Mouse (Mus musculus): ENCODE measurements around the gene Lrba.

Gene Lrba

GRCm38 (mm10) chr3:86796716-86797115 lies 572.2 kb downstream of the Lrba start:
- no peak for DNase-seq (ENCODE audit: low spot score in 2 of 2)

- DNase-seq (ENCODE audit: low spot score in 2 of 2) = no peak
Measured at GRCm38 (mm10) chr3:86797871-86798460, 573.5 kb downstream of the Lrba start.

GRCm38 (mm10) chr3:86799041-86799440 lies 574.6 kb downstream of the Lrba start:
- no peak for DNase-seq (ENCODE audit: low spot score in 2 of 2)

GRCm38 (mm10) chr3:86800841-86801240 lies 576.4 kb downstream of the Lrba start:
- no peak for DNase-seq (ENCODE audit: low spot score in 2 of 2)

- no peak for DNase-seq (ENCODE audit: low spot score in 2 of 2)
Measured at GRCm38 (mm10) chr3:86802825-86803224, 578.3 kb downstream of the Lrba start.

- no peak for DNase-seq (ENCODE audit: low spot score in 2 of 2)
Measured at GRCm38 (mm10) chr3:86804265-86804664, 579.8 kb downstream of the Lrba start.

- DNase-seq (ENCODE audit: low spot score in 2 of 2) = no peak
Measured at GRCm38 (mm10) chr3:86806834-86807233, 582.4 kb downstream of the Lrba start.

- DNase-seq (ENCODE audit: low spot score in 2 of 2) = peak; percentile 78 to 83
Measured at GRCm38 (mm10) chr3:86807750-86808467, 583.4 kb downstream of the Lrba start.

- DNase-seq (ENCODE audit: low spot score in 2 of 2) = no peak
Measured at GRCm38 (mm10) chr3:86809199-86809598, 584.7 kb downstream of the Lrba start.

GRCm38 (mm10) chr3:86809646-86810045 lies 585.2 kb downstream of the Lrba start:
- no peak for DNase-seq (ENCODE audit: low spot score in 2 of 2)

- no peak for DNase-seq (ENCODE audit: low spot score in 2 of 2)
Measured at GRCm38 (mm10) chr3:86810908-86811307, 586.4 kb downstream of the Lrba start.

- peak; percentile 51 to 83 for DNase-seq (ENCODE audit: low spot score in 2 of 2)
Measured at GRCm38 (mm10) chr3:86812689-86813088, 588.2 kb downstream of the Lrba start.

GRCm38 (mm10) chr3:86818001-86818585 lies 593.6 kb downstream of the Lrba start:
- peak in 1 of 2 experiments; percentile 48 for DNase-seq (ENCODE audit: low spot score in 2 of 2)

GRCm38 (mm10) chr3:86819372-86819771 lies 594.9 kb downstream of the Lrba start:
- no peak for DNase-seq (ENCODE audit: low spot score in 2 of 2)

- no peak for DNase-seq (ENCODE audit: low spot score in 2 of 2)
Measured at GRCm38 (mm10) chr3:86820344-86820743, 595.9 kb downstream of the Lrba start.

- DNase-seq (ENCODE audit: low spot score in 2 of 2) = no peak
Measured at GRCm38 (mm10) chr3:86821383-86821782, 596.9 kb downstream of the Lrba start.

- no peak for DNase-seq (ENCODE audit: low spot score in 2 of 2)
Measured at GRCm38 (mm10) chr3:86827506-86827905, 603.0 kb downstream of the Lrba start.

- no peak for DNase-seq (ENCODE audit: low spot score in 2 of 2)
Measured at GRCm38 (mm10) chr3:86832115-86832514, 607.6 kb downstream of the Lrba start.
